Mouse (Mus musculus) c-Kit-positive CD71-positive TER-119-positive erythroid progenitor cells, embryonic 14.5 days (primary cell): ENCODE measurements around the gene Tspan2.
A peak's percentile ranks its signal among the peaks of the same experiment; 100 is the strongest.

Experiments used
- DNase-seq: peaks from one replicate; pipeline ENCODE4 v3.0.0-alpha.2; 2013; ENCODE audit warnings: low spot score

Gene Tspan2

GRCm38 (mm10) chr3:102773018-102773417 is 38.7 kb downstream of the Tspan2 start:
- no peak for DNase-seq

- DNase-seq, result no peak
Observed at GRCm38 (mm10) chr3:102782618-102783017, 48.3 kb downstream of the Tspan2 start, which contains the start of gene Tshb. Gene Tshb, minus strand, starts transcription at chr3:102782718.

GRCm38 (mm10) chr3:102787369-102787768 is 53.0 kb downstream of the Tspan2 start:
- DNase-seq, result no peak

- peak; percentile 44 for DNase-seq
Observed at GRCm38 (mm10) chr3:102803937-102804336, 69.6 kb downstream of the Tspan2 start.

- DNase-seq, result no peak
Observed at GRCm38 (mm10) chr3:102842386-102842785, 108.1 kb downstream of the Tspan2 start.

GRCm38 (mm10) chr3:102848661-102849060 is 114.3 kb downstream of the Tspan2 start:
- DNase-seq, result no peak
